ENCODE assay signal across 16 mouse cellular contexts in genomic region chr7:34693072-34693471, GRCm38 (mm10). TPM values are rescaled to one million over a fixed set of nuclear protein-coding genes. Genes with fewer than 3 reads are reported as not detected.
DNase-seq lines count a peak whose midpoint lies in the region; ATAC-seq and TF ChIP-seq lines count a peak whose summit lies in the region.
"Had no signal": no experiment of that assay in that cellular context is flagged by ENCODE, and none has a peak within 500 bp of the region (broad histone marks: within the 10 kb centered on the region; RNA-seq: fewer than 3 reads in every experiment).

No protein-coding gene starts in this region.

- ATAC-seq in lung, embryonic 14.5 days (ENCODE audit: insufficient read depth) = 0 out of 2 replicates have a peak, but pooled peaks have one; percentile 9
- ATAC-seq in lung, postnatal 0 days = no peak
- ATAC-seq in embryonic facial prominence, embryonic 14.5 days (ENCODE audit: low read depth) = 0 out of 2 replicates have a peak, but pooled peaks have one; percentile 13
- ATAC-seq in hindbrain, embryonic 13.5 days (ENCODE audit: low FRiP score) = no peak
- no peak for ATAC-seq in midbrain, embryonic 16.5 days
- ATAC-seq: intestine, postnatal 0 days had no signal

- no peak overlapping the region for H3K4me2 ChIP-seq in lung, embryonic 14.5 days
- H3K4me2 ChIP-seq in lung, postnatal 0 days (replicated peaks; ENCODE audit: low read depth, low read length) = no peak overlapping the region
- H3K4me2 ChIP-seq in embryonic facial prominence, embryonic 14.5 days (ENCODE audit: low read depth, low read length) = no peak overlapping the region
- H3K4me2 ChIP-seq in hindbrain, embryonic 13.5 days = no peak overlapping the region
- H3K4me2 ChIP-seq in midbrain, embryonic 16.5 days (ENCODE audit: low read length) = no peak overlapping the region
- H3K4me2 ChIP-seq: liver, embryonic 13.5 days; stomach, embryonic 15.5 days had no signal

- no peaks in the 10 kb centered on the region for H3K9me3 ChIP-seq in lung, embryonic 14.5 days (ENCODE audit: low read depth, low read length)
- H3K9me3 ChIP-seq in lung, postnatal 0 days (ENCODE audit: low read length) = no peaks in the 10 kb centered on the region
- no peaks in the 10 kb centered on the region for H3K9me3 ChIP-seq in embryonic facial prominence, embryonic 14.5 days (ENCODE audit: control insufficient read depth, low read length)
- H3K9me3 ChIP-seq in hindbrain, embryonic 13.5 days = no peaks in the 10 kb centered on the region
- H3K9me3 ChIP-seq in midbrain, embryonic 16.5 days (replicated peaks; ENCODE audit: control insufficient read depth, low read length, poor library complexity, severe bottlenecking) = no peaks in the 10 kb centered on the region
- no peaks in the 10 kb centered on the region for H3K9me3 ChIP-seq in heart, embryonic 10.5 days
- H3K9me3 ChIP-seq: limb, embryonic 10.5 days; liver, embryonic 13.5 days; stomach, embryonic 15.5 days had no signal

- H3K4me1 ChIP-seq in lung, embryonic 14.5 days (ENCODE audit: insufficient read depth) = no peaks in the 10 kb centered on the region
- no peaks in the 10 kb centered on the region for H3K4me1 ChIP-seq in lung, postnatal 0 days (ENCODE audit: insufficient read depth, low read depth, low read length)
- no peaks in the 10 kb centered on the region for H3K4me1 ChIP-seq in embryonic facial prominence, embryonic 14.5 days (ENCODE audit: control insufficient read depth, insufficient read depth, low read length)
- H3K4me1 ChIP-seq in hindbrain, embryonic 13.5 days (replicated peaks) = peaks cover 75% of the 10 kb centered on the region
- peaks cover 14% of the 10 kb centered on the region for H3K4me1 ChIP-seq in midbrain, embryonic 16.5 days (ENCODE audit: control insufficient read depth, insufficient read depth, low read length)
- H3K4me1 ChIP-seq in heart, embryonic 10.5 days = peaks cover 30% of the 10 kb centered on the region
- H3K4me1 ChIP-seq: liver, embryonic 13.5 days had no signal

- no peak overlapping the region for H3K27ac ChIP-seq in lung, embryonic 14.5 days (ENCODE audit: low read depth)
- no peak overlapping the region for H3K27ac ChIP-seq in lung, postnatal 0 days (ENCODE audit: low read length)
- no peak overlapping the region for H3K27ac ChIP-seq in embryonic facial prominence, embryonic 14.5 days (replicated peaks; ENCODE audit: low read depth, low read length)
- peak overlapping the region; percentile 76 for H3K27ac ChIP-seq in hindbrain, embryonic 13.5 days
- H3K27ac ChIP-seq in midbrain, embryonic 16.5 days (ENCODE audit: low read length) = 0 out of 2 replicates have a peak overlapping the region, but pooled peaks have one; percentile 3
- H3K27ac ChIP-seq in heart, embryonic 10.5 days = no peak overlapping the region
- H3K27ac ChIP-seq: limb, embryonic 10.5 days; liver, embryonic 13.5 days; macrophage; stomach, embryonic 15.5 days had no signal

- H3K9ac ChIP-seq in lung, embryonic 14.5 days = no peak overlapping the region
- H3K9ac ChIP-seq in lung, postnatal 0 days (replicated peaks; ENCODE audit: low read depth) = no peak overlapping the region
- H3K9ac ChIP-seq in embryonic facial prominence, embryonic 14.5 days (ENCODE audit: low read depth, low read length) = no peak overlapping the region
- H3K9ac ChIP-seq in hindbrain, embryonic 13.5 days = no peak overlapping the region
- no peak overlapping the region for H3K9ac ChIP-seq in midbrain, embryonic 16.5 days (ENCODE audit: low read depth, low read length)
- H3K9ac ChIP-seq: liver, embryonic 13.5 days; stomach, embryonic 15.5 days had no signal

- WGBS in lung, embryonic 14.5 days = 61% methylated on average over 4 of the region's 4 CpGs
- 58% methylated on average over 4 of the region's 4 CpGs for WGBS in lung, postnatal 0 days
- WGBS in embryonic facial prominence, embryonic 14.5 days = 67% methylated on average over 4 of the region's 4 CpGs
- WGBS in hindbrain, embryonic 13.5 days = 54% methylated on average over 4 of the region's 4 CpGs
- 67% methylated on average over 4 of the region's 4 CpGs for WGBS in midbrain, embryonic 16.5 days
- WGBS in heart, embryonic 10.5 days = 79% methylated on average over 4 of the region's 4 CpGs

- no peak overlapping the region for H3K4me3 ChIP-seq in lung, embryonic 14.5 days (ENCODE audit: low read depth, low read length)
- no peak overlapping the region for H3K4me3 ChIP-seq in lung, postnatal 0 days (ENCODE audit: low read depth, low read length)
- no peak overlapping the region for H3K4me3 ChIP-seq in embryonic facial prominence, embryonic 14.5 days (ENCODE audit: low read depth, low read length)
- H3K4me3 ChIP-seq in hindbrain, embryonic 13.5 days = no peak overlapping the region
- H3K4me3 ChIP-seq in midbrain, embryonic 16.5 days (ENCODE audit: low read depth, low read length) = no peak overlapping the region
- H3K4me3 ChIP-seq in heart, embryonic 10.5 days = no peak overlapping the region
- H3K4me3 ChIP-seq: limb, embryonic 10.5 days; liver, embryonic 13.5 days; stomach, embryonic 15.5 days had no signal

- DNase-seq in lung, embryonic 14.5 days = peak; percentile 65
- DNase-seq in lung, postnatal 0 days (ENCODE audit: low spot score) = no peak
- DNase-seq in embryonic facial prominence, embryonic 14.5 days (ENCODE audit: low spot score) = no peak
- DNase-seq in heart, embryonic 10.5 days (ENCODE audit: low spot score) = no peak
- DNase-seq in ovary, postnatal 14 days (ENCODE audit: low spot score) = no peak
- DNase-seq: cerebellum, postnatal 36 days; heart, adult 11 months; heart, postnatal 4 days; liver, embryonic 13.5 days; spleen, adult 18-20 months had no signal

- 0 out of 2 replicates have a peak, but pooled peaks cover 3% of the 10 kb centered on the region for H3K27me3 ChIP-seq in lung, embryonic 14.5 days (ENCODE audit: insufficient read depth, low read length)
- no peaks in the 10 kb centered on the region for H3K27me3 ChIP-seq in lung, postnatal 0 days (replicated peaks; ENCODE audit: insufficient read depth, low read length)
- no peaks in the 10 kb centered on the region for H3K27me3 ChIP-seq in embryonic facial prominence, embryonic 14.5 days (replicated peaks; ENCODE audit: control insufficient read depth, insufficient read depth, low read length)
- H3K27me3 ChIP-seq in hindbrain, embryonic 13.5 days = no peaks in the 10 kb centered on the region
- no peaks in the 10 kb centered on the region for H3K27me3 ChIP-seq in midbrain, embryonic 16.5 days (ENCODE audit: control insufficient read depth, insufficient read depth, low read depth, low read length)
- no peaks in the 10 kb centered on the region for H3K27me3 ChIP-seq in heart, embryonic 10.5 days (ENCODE audit: insufficient read depth, poor library complexity, severe bottlenecking)
- H3K27me3 ChIP-seq: liver, embryonic 13.5 days; stomach, embryonic 15.5 days had no signal

- TF ChIP-seq EP300 in lung, postnatal 0 days (IDR thresholded peaks at IDR 0.05) = no peak

- no peaks in the 10 kb centered on the region for H3K36me3 ChIP-seq in lung, embryonic 14.5 days (ENCODE audit: insufficient read depth)
- no peaks in the 10 kb centered on the region for H3K36me3 ChIP-seq in lung, postnatal 0 days (ENCODE audit: insufficient read depth, low read length)
- H3K36me3 ChIP-seq in embryonic facial prominence, embryonic 14.5 days (ENCODE audit: control insufficient read depth, insufficient read depth, low read length) = no peaks in the 10 kb centered on the region
- H3K36me3 ChIP-seq in hindbrain, embryonic 13.5 days = no peaks in the 10 kb centered on the region
- no peaks in the 10 kb centered on the region for H3K36me3 ChIP-seq in midbrain, embryonic 16.5 days (ENCODE audit: control insufficient read depth, insufficient read depth, low read length)
- H3K36me3 ChIP-seq in heart, embryonic 10.5 days = no peaks in the 10 kb centered on the region
- H3K36me3 ChIP-seq: limb, embryonic 10.5 days; liver, embryonic 13.5 days; stomach, embryonic 15.5 days had no signal

- TF ChIP-seq CTCF in lung, embryonic 14.5 days (IDR thresholded peaks at IDR 0.05; ENCODE audit: low read depth) = no peak
- no peak for TF ChIP-seq CTCF in lung, postnatal 0 days (IDR thresholded peaks at IDR 0.05)

RNA-seq across cellular contexts. Expression of gene Kctd15, which starts 36.5 kb away (rescaled TPM):
- polyA plus RNA-seq in lung, embryonic 14.5 days (2014; fragmentation: Nextera tagmentation; extraction: Ambion mirVana) = 11.0 and 11.4 TPM in 2 replicates
- 5.9 and 7.4 TPM in 2 replicates for polyA plus RNA-seq in lung, postnatal 0 days (2015; fragmentation: Nextera tagmentation; extraction: Ambion mirVana)
- polyA plus RNA-seq in embryonic facial prominence, embryonic 14.5 days (2014; fragmentation: Nextera tagmentation; extraction: Ambion mirVana) = 13.7 and 15.7 TPM in 2 replicates
- 33.7 and 36.0 TPM in 2 replicates for polyA plus RNA-seq in hindbrain, embryonic 13.5 days (2015; fragmentation: Nextera tagmentation; extraction: Ambion mirVana)
- 24.8 and 26.5 TPM in 2 replicates for polyA plus RNA-seq in midbrain, embryonic 16.5 days (2015; fragmentation: Nextera tagmentation; extraction: Ambion mirVana)
- polyA plus RNA-seq in heart, embryonic 10.5 days (2016; fragmentation: Nextera tagmentation; extraction: Ambion mirVana) = 15.3 and 25.5 TPM in 2 replicates
- polyA plus RNA-seq: macrophage had no signal

Comparison
In these comparisons a context has a peak if more than half of its experiments do, and no peak if none do; other contexts are left out.
1. ATAC-seq: peak in lung, embryonic 14.5 days (single experiment) and embryonic facial prominence, embryonic 14.5 days (single experiment); none in lung, postnatal 0 days (single experiment), hindbrain, embryonic 13.5 days (single experiment) and midbrain, embryonic 16.5 days (single experiment).
2. H3K27ac ChIP-seq: peak in hindbrain, embryonic 13.5 days (single experiment) and midbrain, embryonic 16.5 days (single experiment); none in lung, embryonic 14.5 days (single experiment), lung, postnatal 0 days (single experiment), embryonic facial prominence, embryonic 14.5 days (single experiment) and heart, embryonic 10.5 days (single experiment).